In the genomic region with DNA sequence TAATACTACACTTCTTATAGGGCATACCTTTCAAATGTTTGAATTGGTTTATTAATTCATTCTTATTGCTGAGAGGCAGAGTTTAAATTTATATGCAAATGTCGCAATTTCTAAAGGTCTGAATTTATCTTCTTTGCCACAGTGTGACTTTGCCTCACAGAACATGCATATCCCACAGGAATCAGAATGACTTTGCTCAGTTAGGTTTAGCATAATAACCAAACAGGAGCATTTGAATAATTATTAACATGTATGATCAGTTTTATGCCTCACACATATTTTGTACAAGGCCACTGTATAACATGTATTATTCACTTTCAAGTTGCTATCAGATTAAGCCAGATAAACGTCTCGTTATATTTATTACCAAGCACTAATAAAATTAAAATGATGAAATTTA, we compare ENCODE assay signal across 25 mouse cellular contexts.
"Had no signal": no experiment of that assay in that cellular context is flagged by ENCODE, and none has a peak within 500 bp of the region (broad histone marks: within the 10 kb centered on the region; RNA-seq: fewer than 3 reads in every experiment).

No protein-coding gene starts in this region.

- ATAC-seq: hindbrain, postnatal 0 days; intestine, embryonic 16.5 days had no signal

- H3K4me2 ChIP-seq: heart, embryonic 13.5 days; heart, embryonic 15.5 days; hindbrain, embryonic 13.5 days; hindbrain, embryonic 15.5 days; kidney, embryonic 15.5 days; limb, embryonic 13.5 days; limb, embryonic 15.5 days had no signal

- DNase-seq: gastrocnemius, adult 2 months; gastrocnemius, postnatal 10 days; gastrocnemius, postnatal 25 days; heart, adult 18-20 months; heart, postnatal 14 days; heart, postnatal 36 days; kidney, adult 11 months; kidney, adult 2 months; kidney, adult 9 months; kidney, postnatal 14 days; kidney, postnatal 36 days; layer of hippocampus, adult 9-11 months; layer of hippocampus, postnatal 36 days; left cerebral cortex, postnatal 4 days had no signal

- H3K4me1 ChIP-seq: heart, embryonic 10.5 days; heart, embryonic 13.5 days; heart, embryonic 15.5 days; hindbrain, embryonic 13.5 days; hindbrain, embryonic 15.5 days; kidney, embryonic 15.5 days; limb, embryonic 13.5 days; limb, embryonic 15.5 days had no signal

- H3K9ac ChIP-seq: heart, embryonic 13.5 days; heart, embryonic 15.5 days; hindbrain, embryonic 13.5 days; hindbrain, embryonic 15.5 days; kidney, embryonic 15.5 days; limb, embryonic 13.5 days; limb, embryonic 15.5 days had no signal

- H3K9me3 ChIP-seq: heart, embryonic 10.5 days; heart, embryonic 13.5 days; heart, embryonic 15.5 days; hindbrain, embryonic 13.5 days; hindbrain, embryonic 15.5 days; kidney, embryonic 15.5 days; limb, embryonic 13.5 days; limb, embryonic 15.5 days had no signal

- H3K4me3 ChIP-seq: gastrocnemius, adult 2 months; heart, embryonic 10.5 days; heart, embryonic 13.5 days; heart, embryonic 15.5 days; hindbrain, embryonic 13.5 days; hindbrain, embryonic 15.5 days; kidney, embryonic 15.5 days; limb, embryonic 13.5 days; limb, embryonic 15.5 days had no signal

- H3K27me3 ChIP-seq: heart, embryonic 13.5 days; heart, embryonic 15.5 days; hindbrain, embryonic 13.5 days; hindbrain, embryonic 15.5 days; kidney, embryonic 15.5 days; limb, embryonic 13.5 days; limb, embryonic 15.5 days had no signal

- H3K36me3 ChIP-seq: heart, embryonic 10.5 days; heart, embryonic 13.5 days; heart, embryonic 15.5 days; hindbrain, embryonic 13.5 days; hindbrain, embryonic 15.5 days; kidney, embryonic 15.5 days; limb, embryonic 13.5 days; limb, embryonic 15.5 days had no signal

- H3K27ac ChIP-seq: gastrocnemius, adult 2 months; heart, embryonic 10.5 days; heart, embryonic 13.5 days; heart, embryonic 15.5 days; hindbrain, embryonic 13.5 days; hindbrain, embryonic 15.5 days; hindbrain, postnatal 0 days; kidney, embryonic 15.5 days; kidney, postnatal 0 days; limb, embryonic 13.5 days; limb, embryonic 15.5 days had no signal
